Mouse (Mus musculus) olfactory bulb, adult 2 months (tissue): ENCODE data around the gene Prkcb.

ENCODE experiments used
- CTCF ChIP-seq: fragments of 200-500 bp; IDR thresholded peaks from 2 replicates; pipeline ENCODE4 v1.5.1; 2012; ENCODE audit warnings: low read depth, mild to moderate bottlenecking, low read length, moderate library complexity; ENCODE audit not compliant: insufficient read depth
- POLR2A ChIP-seq: fragments of 200-500 bp; IDR thresholded peaks from 2 replicates; pipeline ENCODE4 v1.6.1; 2012; ENCODE audit warnings: mild to moderate bottlenecking, low read depth, low read length, moderate library complexity; ENCODE audit not compliant: insufficient read depth

- no peak for TF ChIP-seq CTCF
- no peak for TF ChIP-seq POLR2A
Observed at GRCm38 (mm10) chr7:122415387-122415786, 126.8 kb downstream of the Prkcb start.
